Mouse (Mus musculus) lung, embryonic 14.5 days (tissue): ENCODE measurements around the gene Rbbp8nl. TPM values are rescaled to one million over a fixed set of nuclear protein-coding genes. Genes with fewer than 3 reads are reported as not detected.

Experiments used
- ATAC-seq: fragments of 200-750 bp; cut with Nextera tagmentation; 2 replicates; pipeline ENCODE4 v1.8.0; 2017; ENCODE audit warnings: mild to moderate bottlenecking, moderate TSS enrichment, moderate library complexity; ENCODE audit not compliant: insufficient read depth
- DNase-seq: peaks from one replicate; pipeline ENCODE4 v3.0.0-alpha.2; 2015
- H3K27ac ChIP-seq: fragments of 300-500 bp; sonication (generic); 2 replicates; pipeline ENCODE4 v1.5.1; 2014; ENCODE audit warnings: low read depth, mild to moderate bottlenecking, moderate library complexity
- H3K27me3 ChIP-seq: fragments of 300-500 bp; sonication (generic); 2 replicates; pipeline ENCODE4 v1.6.1; 2014; ENCODE audit warnings: low read length, control low read depth; ENCODE audit not compliant: insufficient read depth
- H3K36me3 ChIP-seq: fragments of 300-500 bp; sonication (generic); 2 replicates; pipeline ENCODE4 v1.6.1; 2014; ENCODE audit warnings: control low read depth; ENCODE audit not compliant: insufficient read depth
- H3K4me1 ChIP-seq: fragments of 300-500 bp; sonication (generic); 2 replicates; pipeline ENCODE4 v1.6.1; 2014; ENCODE audit warnings: antibody characterized with exemption, control low read depth; ENCODE audit not compliant: insufficient read depth
- H3K4me2 ChIP-seq: fragments of 300-500 bp; sonication (generic); 2 replicates; pipeline ENCODE4 v1.6.1; 2014; ENCODE audit warnings: mild to moderate bottlenecking
- H3K4me3 ChIP-seq: fragments of 300-500 bp; sonication (generic); 2 replicates; pipeline ENCODE4 v1.5.1; 2014; ENCODE audit warnings: low read depth, low read length
- H3K9ac ChIP-seq: fragments of 300-500 bp; sonication (generic); 2 replicates; pipeline ENCODE4 v1.6.1; 2014
- H3K9me3 ChIP-seq: fragments of 300-500 bp; sonication (generic); 2 replicates; pipeline ENCODE4 v1.6.1; 2016; ENCODE audit warnings: low read depth, low read length, control low read depth
- CTCF ChIP-seq: IDR thresholded peaks from 2 replicates; pipeline ENCODE4 v1.5.1; 2016; ENCODE audit warnings: antibody characterized with exemption, low read depth
- WGBS: fragments of 180-500 bp; shearing (Covaris S2); extraction: QIAGEN DNeasy Blood & Tissue Kit; methylation state at CpG from one replicate; pipeline ENCODE4 v1.1.7; 2014; 5-methylcytosine and 5-hydroxymethylcytosine counted together
- polyA plus RNA-seq: library from polyadenylated mRNA; unstranded; fragments of >200 nt; fragmentation: Nextera tagmentation; extraction: Ambion mirVana; gene quantifications from 2 replicates; pipeline ENCODE4 v1.2.1, GENCODE M21; 2014

The Rbbp8nl gene
- polyA plus RNA-seq, 1 experiment from 2014 or later, result 2.3 TPM

DNA sequence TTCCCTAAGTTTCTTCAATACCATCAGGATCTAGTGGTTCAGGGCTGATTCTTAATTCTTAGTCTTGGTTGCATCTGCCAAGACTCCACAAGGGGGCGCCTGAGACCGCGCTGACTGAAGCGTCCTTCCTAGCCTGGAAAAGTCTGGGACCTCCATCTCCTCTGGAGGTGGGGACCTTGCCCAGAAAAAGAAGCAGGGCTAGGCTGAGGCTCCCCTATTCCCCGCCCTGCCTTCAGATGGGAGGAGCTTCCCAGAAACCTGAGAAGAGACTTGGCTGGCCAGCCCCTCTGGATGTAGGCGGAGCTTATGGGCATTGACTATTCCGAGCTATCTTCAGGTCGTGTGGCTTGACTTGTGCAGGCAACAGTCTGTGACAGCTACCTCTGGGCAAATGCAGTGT, 13.8 kb downstream of the Rbbp8nl start:
- Histone ChIP-seq H3K4me3 (no peak overlapping the region), H3K4me2 (peak overlapping the region; percentile 43), H3K4me1 (peaks cover 22% of the 10 kb centered on the region), H3K27ac (peak overlapping the region; percentile 78), H3K36me3 (no peaks in the 10 kb centered on the region), H3K9me3 (no peaks in the 10 kb centered on the region), H3K9ac (no peak overlapping the region), H3K27me3 (no peaks in the 10 kb centered on the region)
- DNase-seq (peak; percentile 97), ATAC-seq (peak; percentile 75)
- under 1% methylated on average over 8 of the region's 8 CpGs for WGBS
- peak; percentile 98 for TF ChIP-seq CTCF

DNA sequence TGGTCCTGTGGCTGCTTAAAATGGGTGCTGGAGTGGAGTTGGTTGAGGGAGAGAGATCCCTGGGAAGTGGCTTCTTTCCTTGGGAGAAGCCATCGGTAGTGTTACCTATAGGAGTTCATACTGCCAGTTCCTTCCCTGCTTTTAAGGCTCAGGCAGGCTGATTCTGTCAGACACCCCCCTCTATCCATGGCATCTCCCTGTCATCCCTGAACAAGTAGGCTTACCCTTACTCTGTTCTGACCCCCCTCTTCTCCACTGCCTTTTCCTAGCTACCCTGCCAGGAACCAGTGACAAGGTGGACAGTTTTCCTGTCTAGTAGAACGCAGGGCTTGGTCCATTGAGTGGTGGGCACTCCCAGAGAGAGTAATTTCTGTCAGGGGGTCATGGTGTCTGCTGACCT, 15.2 kb downstream of the Rbbp8nl start:
- no peak overlapping the region for H3K4me3 ChIP-seq
- DNase-seq, result no peak
- peaks cover 10% of the 10 kb centered on the region for H3K36me3 ChIP-seq
- no peak for ATAC-seq
- H3K27ac ChIP-seq, result no peak overlapping the region
- no peaks in the 10 kb centered on the region for H3K27me3 ChIP-seq
- peaks cover 22% of the 10 kb centered on the region for H3K4me1 ChIP-seq
- no peak for TF ChIP-seq CTCF
- WGBS, result 94% methylated on average over 2 of the region's 2 CpGs
- no peak overlapping the region for H3K9ac ChIP-seq
- H3K9me3 ChIP-seq, result no peaks in the 10 kb centered on the region
- H3K4me2 ChIP-seq, result no peak overlapping the region

DNA sequence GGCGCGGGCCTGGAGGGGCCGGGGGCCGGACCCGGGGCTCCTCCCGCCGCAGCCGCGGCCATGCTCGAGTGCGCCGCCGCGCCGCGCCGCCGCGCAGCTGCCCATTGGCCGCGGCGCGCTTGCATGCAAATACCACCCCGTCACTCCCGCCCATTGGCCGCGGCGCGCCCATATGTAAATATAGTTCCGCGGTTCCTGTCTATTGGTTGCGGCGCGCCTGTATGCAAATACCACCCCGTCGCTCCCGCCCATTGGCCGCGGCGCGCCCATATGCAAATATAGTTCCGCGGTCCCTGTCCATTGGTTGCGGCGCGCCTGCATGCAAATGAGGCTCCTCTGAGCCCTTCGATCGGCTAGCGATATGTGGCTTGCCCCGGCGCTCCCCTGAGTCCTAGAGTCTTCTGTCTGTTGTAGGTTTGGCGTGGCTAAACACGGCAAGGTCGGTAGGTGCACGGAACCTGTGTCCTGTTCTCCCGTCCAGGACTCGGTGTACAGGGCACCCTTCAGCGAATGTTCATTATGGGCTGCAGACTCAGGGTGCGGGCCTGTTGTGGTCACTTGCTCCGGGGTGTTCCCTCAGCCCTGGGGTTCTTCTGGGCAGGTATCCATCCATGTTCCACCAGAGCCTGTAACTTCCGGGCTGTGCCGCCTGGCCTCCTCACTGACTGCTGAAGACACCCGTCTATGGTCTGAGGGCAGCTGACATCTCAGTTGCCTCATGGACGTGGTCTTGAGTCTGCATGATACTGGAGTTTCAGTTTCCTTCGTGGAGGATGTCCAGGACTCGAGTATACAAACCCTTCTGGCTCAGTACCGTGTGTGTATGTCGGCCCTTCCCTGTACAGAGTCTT, 16.1 kb downstream of the Rbbp8nl start, which contains the start of gene Cables2:
Gene Cables2 (minus strand): TSS at position 103 of the 851 bp plus-strand sequence.
- Histone ChIP-seq H3K9ac (peak within 1 kb of the TSS; percentile 87), H3K4me1 (peaks cover 22% of the 10 kb centered on the region), H3K4me3 (peak within 1 kb of the TSS; percentile 85), H3K4me2 (peak within 1 kb of the TSS; percentile 96), H3K27me3 (no peaks in the 10 kb centered on the region), H3K27ac (peak within 1 kb of the TSS; percentile 72), H3K9me3 (no peaks in the 10 kb centered on the region), H3K36me3 (peaks cover 17% of the 10 kb centered on the region)
- WGBS, result 5% methylated on average over 68 of the region's 68 CpGs
- ATAC-seq, result peak; percentile 89
- TF ChIP-seq CTCF, result no peak
- peak; percentile 99 for DNase-seq

GRCm38 (mm10) chr2:180272884-180273321, 16.8 kb downstream of the Rbbp8nl start:
- Histone ChIP-seq H3K4me2 (peak overlapping the region; percentile 96), H3K27me3 (no peaks in the 10 kb centered on the region), H3K36me3 (peaks cover 22% of the 10 kb centered on the region), H3K4me1 (peaks cover 18% of the 10 kb centered on the region), H3K9ac (peak overlapping the region; percentile 87), H3K9me3 (no peaks in the 10 kb centered on the region), H3K27ac (peak overlapping the region; percentile 72), H3K4me3 (peak overlapping the region; percentile 85)
- no peak for DNase-seq
- TF ChIP-seq CTCF, result no peak
- ATAC-seq, result peak; percentile 18
- under 1% methylated on average over 22 of the region's 37 CpGs for WGBS

GRCm38 (mm10) chr2:180271804-180272395, 17.8 kb downstream of the Rbbp8nl start:
- no peak overlapping the region for H3K27ac ChIP-seq
- H3K9me3 ChIP-seq, result no peaks in the 10 kb centered on the region
- TF ChIP-seq CTCF, result no peak
- H3K4me3 ChIP-seq, result peak overlapping the region; percentile 85
- H3K9ac ChIP-seq, result peak overlapping the region; percentile 87
- no peak for ATAC-seq
- 64% methylated on average over 5 of the region's 5 CpGs for WGBS
- H3K4me2 ChIP-seq, result peak overlapping the region; percentile 96
- H3K27me3 ChIP-seq, result no peaks in the 10 kb centered on the region
- H3K4me1 ChIP-seq, result peaks cover 12% of the 10 kb centered on the region
- peaks cover 25% of the 10 kb centered on the region for H3K36me3 ChIP-seq
- peak; percentile 0 for DNase-seq

GRCm38 (mm10) chr2:180270537-180271255, 19.0 kb downstream of the Rbbp8nl start:
- Histone ChIP-seq H3K9ac (no peak overlapping the region; the same call in 1 of the 2 replicates), H3K27ac (no peak overlapping the region), H3K27me3 (no peaks in the 10 kb centered on the region), H3K4me3 (no peak overlapping the region), H3K4me1 (peaks cover 2% of the 10 kb centered on the region; the same call in 1 of the 2 replicates), H3K4me2 (no peak overlapping the region), H3K9me3 (no peaks in the 10 kb centered on the region), H3K36me3 (peaks cover 34% of the 10 kb centered on the region)
- no peak for ATAC-seq
- TF ChIP-seq CTCF, result no peak
- WGBS, result 59% methylated on average over 7 of the region's 7 CpGs
- no peak for DNase-seq
